Mouse (Mus musculus) C2C12 (cell line): ENCODE results near the gene Fndc7.

Experiments used
- CTCF ChIP-seq: IDR thresholded peaks from one replicate; pipeline ENCODE4 v1.5.1; 2011; ENCODE audit not compliant: control insufficient read depth, insufficient read depth, insufficient read length
- MAX ChIP-seq: IDR thresholded peaks from one replicate; pipeline ENCODE4 v1.6.1; 2011; ENCODE audit warnings: mild to moderate bottlenecking, control low read depth
- MYOG ChIP-seq: IDR thresholded peaks from one replicate; pipeline ENCODE4 v1.6.1; 2011; ENCODE audit not compliant: control insufficient read depth, insufficient read length; ENCODE audit errors: extremely low read depth
- USF1 ChIP-seq: IDR thresholded peaks from one replicate; pipeline ENCODE4 v1.6.1; 2011; ENCODE audit warnings: low read depth, mild to moderate bottlenecking, control low read depth, moderate library complexity

GRCm38 (mm10) chr3:108851075-108851474 lies 38.7 kb downstream of the Fndc7 start:
- TF ChIP-seq CTCF (no peak), USF1 (no peak), MYOG (no peak), MAX (no peak)
